Mouse (Mus musculus): ENCODE measurements around the gene Hist1h3b.
"Not testable (repeated sequence)": the region's sequence is repeated elsewhere in the genome, so short reads cannot be mapped to it uniquely, and the experiment has no call there.

The Hist1h3b gene

DNA sequence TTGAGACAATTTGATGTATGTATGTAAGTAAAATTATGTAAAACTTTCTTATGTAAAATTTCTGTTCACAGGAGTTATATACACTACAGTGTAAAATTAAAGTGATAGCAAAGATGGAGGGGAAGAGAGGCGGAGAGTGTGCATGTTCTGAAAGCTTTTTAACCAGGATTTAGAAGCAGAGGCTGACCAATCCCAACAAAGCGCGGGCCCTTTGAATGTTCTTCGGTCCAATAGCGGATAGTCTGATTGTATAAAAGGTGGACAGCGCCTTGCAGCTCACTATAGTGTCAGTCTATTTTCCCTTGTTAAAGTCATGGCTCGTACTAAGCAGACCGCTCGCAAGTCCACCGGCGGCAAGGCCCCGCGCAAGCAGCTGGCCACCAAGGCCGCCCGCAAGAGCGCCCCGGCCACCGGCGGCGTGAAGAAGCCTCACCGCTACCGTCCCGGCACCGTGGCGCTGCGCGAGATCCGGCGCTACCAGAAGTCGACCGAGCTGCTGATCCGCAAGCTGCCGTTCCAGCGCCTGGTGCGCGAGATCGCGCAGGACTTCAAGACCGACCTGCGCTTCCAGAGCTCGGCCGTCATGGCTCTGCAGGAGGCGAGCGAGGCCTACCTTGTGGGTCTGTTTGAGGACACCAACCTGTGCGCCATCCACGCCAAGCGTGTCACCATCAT is at the start of gene Hist1h3b:
Hist1h3b (plus strand) TSS at position 201 of the 675 bp plus-strand sequence.
- DNase-seq: peak; percentile 75 to 89

DNA sequence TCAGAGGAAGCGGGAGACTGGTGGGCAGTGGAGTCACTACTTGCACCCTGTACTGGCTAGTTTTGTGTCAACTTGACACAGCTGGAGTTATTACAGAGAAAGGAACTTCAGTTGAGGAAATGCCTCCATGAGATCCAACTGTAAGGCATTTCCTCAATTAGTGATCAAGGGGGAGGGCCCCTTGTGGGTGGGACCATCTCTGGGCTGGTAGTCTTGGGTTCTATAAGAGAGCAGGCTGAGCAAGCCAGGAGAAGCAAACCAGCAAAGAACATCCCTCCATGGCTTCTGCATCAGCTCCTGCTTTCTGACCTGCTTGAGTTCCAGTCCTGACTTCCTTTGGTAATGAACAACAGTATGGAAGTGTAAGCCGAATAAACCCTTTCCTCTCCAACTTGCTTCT is 49.3 kb upstream of the Hist1h3b start:
- not testable (repeated sequence) for DNase-seq

- no peak for DNase-seq
Measured at GRCm38 (mm10) chr13:23705751-23706356, 46.2 kb upstream of the Hist1h3b start.

DNA sequence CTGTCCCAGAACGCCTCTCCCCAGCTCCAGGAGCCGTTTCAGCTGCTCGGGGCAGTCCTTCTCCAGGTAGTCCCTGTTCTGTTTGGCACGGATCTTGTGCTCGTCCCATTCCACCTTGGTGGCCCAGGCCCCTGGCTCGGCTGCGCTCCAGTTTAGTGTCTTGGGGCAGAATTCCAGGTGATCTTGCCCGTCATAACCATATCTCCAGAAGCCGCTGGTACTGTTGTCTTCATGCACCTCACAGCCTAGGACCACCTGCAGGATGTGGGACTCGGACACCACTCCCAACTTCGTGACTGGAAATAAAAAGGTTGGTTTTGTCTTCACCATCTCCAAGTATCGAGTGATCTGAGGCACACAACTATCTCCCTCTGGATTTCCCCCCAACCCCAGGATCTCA is 45.3 kb upstream of the Hist1h3b start:
- no peak for DNase-seq

DNA sequence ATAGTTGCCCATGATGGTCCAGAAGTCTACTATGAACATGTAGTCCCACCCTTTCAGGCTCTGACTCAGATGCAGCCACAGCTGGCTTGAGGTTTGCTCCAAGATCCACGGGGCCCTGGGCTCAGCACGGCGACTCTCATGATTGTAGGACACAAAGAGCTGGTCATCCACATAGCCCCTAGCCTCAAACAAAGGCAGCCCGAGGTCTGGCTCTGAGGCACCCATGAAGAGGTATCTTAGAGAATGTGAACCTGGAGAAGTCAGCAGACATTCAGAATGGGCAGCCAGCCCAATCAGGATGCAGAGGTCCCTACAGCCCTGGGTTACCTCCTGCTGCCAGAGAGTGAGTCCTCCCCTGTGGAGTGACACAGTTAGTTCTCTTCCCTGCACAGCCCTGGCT is 44.0 kb upstream of the Hist1h3b start:
- no peak for DNase-seq

DNA sequence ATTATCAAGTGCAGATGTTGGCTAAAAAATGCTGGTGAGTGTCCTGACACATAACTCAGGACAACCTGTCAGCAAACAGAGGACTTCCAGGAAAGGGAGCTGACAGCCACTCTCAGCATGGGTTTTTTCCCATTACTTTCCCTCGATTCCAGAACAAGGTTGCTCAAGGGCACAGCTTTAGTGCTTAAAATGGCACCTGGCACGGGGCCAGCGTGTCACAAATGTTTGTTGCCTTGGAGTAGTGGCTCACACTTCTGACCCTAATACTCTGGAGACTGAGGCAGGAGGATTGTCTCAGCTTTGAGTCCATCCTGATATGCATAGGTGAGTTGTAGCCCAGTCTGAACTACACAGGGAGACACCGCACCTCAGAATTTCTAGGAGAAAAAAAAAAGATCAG is 43.4 kb upstream of the Hist1h3b start:
- no peak for DNase-seq

- DNase-seq: no peak
Measured at GRCm38 (mm10) chr13:23709714-23710373, 42.2 kb upstream of the Hist1h3b start.

- DNase-seq: peak; percentile 23 to 24
Measured at GRCm38 (mm10) chr13:23710374-23711089, 41.5 kb upstream of the Hist1h3b start, which contains the start of gene Hfe. Gene Hfe (minus strand): TSS chr13:23710854.

DNA sequence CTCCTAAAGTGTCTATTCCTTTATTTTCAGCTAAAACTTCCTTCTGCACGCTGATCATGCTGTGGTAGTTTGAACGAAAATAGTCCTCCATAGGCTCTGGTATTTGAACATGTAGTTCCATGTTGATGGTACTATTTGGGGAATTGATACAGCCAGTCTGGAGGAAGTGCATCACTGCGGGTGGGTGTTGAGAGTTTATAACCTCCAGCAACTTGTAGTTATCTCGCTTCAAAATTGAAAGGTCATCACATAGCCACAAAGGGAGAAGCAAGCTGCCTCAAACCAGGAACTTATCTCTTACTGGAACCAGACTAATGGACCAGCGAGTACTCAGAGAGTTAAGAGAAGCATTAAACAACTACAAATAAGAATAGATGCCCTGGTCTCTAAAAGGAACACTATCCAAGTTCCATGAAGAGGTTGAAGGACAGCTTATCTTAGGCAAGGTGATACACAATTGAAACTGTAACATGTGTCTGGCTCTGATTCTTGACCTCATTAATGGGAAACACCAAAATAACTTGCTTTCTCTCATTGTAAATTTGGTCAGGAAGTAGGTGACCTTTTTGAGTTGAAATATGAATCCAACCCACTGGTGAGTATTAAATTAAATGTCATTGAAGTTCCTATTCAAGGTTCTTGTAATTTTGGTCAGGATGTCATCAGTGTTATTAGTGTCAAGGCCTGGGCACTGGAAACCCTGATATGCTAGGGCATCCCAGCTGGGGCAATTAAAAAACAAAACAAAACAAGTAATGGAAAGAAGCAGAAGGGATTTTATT is 35.6 kb upstream of the Hist1h3b start:
- DNase-seq: no peak

DNA sequence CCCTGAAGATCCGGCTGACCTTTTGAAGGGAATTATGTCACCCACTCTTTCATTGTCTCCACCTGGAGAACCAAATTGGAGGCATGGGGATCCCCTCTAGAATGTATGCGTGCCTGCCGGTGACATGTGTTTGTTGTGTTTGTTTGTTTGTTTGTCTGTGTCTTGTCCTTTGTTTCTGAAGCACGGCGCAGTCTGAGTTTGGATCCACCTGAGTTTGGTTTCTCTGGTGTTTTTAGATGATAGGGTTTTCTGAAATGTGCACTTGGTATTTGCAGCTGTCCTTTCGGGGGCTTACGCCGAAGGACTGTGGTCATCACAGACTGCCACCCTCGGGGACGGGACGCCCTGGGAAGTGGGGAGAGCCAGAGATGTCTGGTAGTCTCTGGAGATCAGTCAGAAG is 34.9 kb upstream of the Hist1h3b start:
- DNase-seq: no peak

DNA sequence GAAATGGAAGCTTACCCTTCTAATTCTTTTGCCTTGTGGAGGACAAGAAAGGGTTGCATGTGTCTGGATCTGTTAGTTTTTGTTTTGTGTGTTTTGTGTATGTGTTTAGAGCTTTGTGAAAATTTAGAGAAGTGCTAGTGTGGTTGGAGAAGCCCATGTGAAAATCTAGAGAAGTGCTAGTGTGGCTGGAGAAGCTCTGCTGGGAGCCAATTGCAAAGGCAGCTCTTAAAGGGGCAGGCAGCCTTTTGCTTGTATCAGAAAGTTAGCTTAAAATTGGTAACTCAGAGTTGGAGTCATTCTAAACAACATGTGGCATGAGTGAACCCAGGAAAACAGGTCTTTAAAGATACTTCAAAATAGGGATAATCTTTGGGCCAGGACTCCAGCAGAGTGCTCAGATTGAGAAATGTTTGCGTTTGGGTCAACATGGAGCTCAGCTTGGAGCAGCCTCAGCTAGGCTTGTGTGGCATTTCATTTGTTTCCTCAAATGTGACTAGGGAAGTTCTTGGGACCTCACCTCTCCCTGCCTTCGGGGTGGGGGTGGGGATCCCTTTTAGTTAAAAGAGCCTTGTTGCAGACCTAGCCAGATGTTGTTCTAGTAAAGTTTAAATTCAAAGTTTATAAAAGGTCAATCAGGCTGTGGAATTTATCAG is 34.3 kb upstream of the Hist1h3b start:
- not testable (repeated sequence) for DNase-seq

- no peak for DNase-seq
Measured at GRCm38 (mm10) chr13:23724239-23724638, 27.8 kb upstream of the Hist1h3b start.

- DNase-seq: no peak
Measured at GRCm38 (mm10) chr13:23725213-23725612, 26.9 kb upstream of the Hist1h3b start.

GRCm38 (mm10) chr13:23728472-23729191 is 23.4 kb upstream of the Hist1h3b start:
- DNase-seq: no peak

DNA sequence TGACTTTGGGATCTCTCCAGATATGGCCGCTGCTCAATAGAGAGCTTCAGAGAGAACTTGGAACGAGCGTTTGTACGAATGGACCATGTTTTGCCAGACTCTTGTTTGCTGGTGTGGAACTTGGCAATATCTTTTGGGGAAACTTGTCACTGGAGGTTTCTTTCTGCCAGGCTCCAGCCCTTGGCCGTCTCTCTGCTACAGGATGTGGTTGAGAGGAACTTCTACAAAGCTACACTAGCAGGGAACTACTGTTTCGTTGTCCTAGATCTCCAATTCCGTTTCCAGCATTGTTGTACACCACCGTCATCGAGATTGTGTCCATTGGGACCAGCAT is 22.9 kb upstream of the Hist1h3b start:
- DNase-seq: no peak

DNA sequence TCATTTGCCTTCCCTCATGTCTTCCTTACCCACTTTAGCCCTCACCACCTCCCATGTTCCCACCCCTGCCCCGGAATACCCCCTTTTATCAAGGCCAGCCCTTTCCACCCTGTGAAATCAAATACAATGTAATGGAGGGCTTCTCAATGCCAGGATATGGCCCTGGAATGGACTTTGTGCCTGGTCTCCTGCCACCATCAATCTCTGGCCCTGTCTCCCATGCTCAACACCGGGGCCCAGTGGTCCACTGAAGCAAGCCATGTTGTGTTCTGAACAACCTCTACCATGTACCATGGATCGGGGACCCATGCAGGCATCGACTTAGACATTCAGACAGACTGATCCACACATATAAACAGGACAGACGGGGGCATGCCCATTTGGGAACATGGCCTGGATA is 22.4 kb upstream of the Hist1h3b start:
- no peak for DNase-seq

DNA sequence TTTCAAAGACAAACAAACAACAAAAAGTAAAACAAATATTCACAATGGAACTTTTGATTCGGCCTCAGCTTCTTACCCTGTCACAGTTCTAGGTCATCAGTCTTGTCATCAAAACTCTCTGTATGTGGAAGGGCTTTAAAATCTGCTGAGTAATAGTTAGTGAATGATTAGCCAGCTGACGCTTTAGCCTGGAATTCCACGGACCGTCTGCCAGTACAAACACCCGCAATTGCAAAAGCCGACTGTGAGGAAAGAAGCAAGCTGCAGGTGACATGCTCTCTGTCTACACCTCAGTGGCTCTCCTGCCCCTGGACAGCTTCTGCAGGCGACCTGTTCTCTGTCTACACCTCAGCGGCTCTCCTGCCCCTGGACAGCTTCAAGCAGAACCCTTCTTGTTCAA is 21.6 kb upstream of the Hist1h3b start:
- no peak for DNase-seq

GRCm38 (mm10) chr13:23732156-23732804 is 19.8 kb upstream of the Hist1h3b start:
- peak in 1 of 2 experiments; percentile 45 for DNase-seq

DNA sequence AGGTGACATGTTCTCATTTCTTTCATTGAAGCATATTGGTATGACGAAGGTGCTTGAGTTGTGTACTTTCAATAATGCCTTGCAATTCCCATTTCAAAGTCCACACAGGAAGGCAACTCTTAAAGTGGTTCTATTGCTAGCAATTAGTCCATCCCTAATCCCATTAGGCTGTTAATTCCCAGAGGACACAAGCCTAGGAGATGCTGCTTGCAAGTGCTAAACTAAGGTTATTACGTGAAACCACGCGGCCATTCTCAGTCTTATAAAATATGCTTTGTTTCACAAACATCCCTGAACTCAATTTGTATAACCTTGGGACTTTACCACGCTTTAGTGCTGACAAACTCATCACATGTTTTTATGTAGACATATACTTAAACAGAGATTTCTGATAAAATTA is 15.0 kb upstream of the Hist1h3b start:
- no peak for DNase-seq

GRCm38 (mm10) chr13:23738041-23738440 is 14.0 kb upstream of the Hist1h3b start:
- DNase-seq: peak in 1 of 2 experiments; percentile 24

DNA sequence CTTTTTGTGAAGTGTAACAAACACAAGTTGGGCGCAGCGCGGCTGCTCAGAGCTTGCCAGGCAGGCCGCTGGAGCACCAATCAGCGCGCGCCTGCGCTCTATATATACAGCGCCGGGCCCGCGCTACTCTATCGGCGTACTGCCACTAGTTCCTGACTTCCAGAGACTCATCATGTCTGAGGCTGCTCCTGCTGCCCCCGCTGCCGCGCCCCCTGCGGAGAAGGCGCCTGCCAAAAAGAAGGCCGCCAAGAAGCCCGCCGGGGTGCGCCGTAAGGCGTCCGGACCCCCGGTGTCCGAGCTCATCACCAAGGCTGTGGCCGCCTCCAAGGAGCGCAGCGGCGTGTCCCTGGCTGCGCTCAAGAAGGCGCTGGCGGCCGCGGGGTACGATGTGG is 13.4 kb upstream of the Hist1h3b start, which contains the start of gene Hist1h1c:
Hist1h1c (plus strand) TSS at position 132 of the 392 bp plus-strand sequence.
- DNase-seq: peak; percentile 78 to 84

All from cerebellum, postnatal 25 days (tissue).